Mouse (Mus musculus): ENCODE results near the gene Gm3045. TPM values are rescaled to one million over a fixed set of nuclear protein-coding genes. Genes with fewer than 3 reads are reported as not detected.
A peak's percentile ranks its signal among the peaks of the same experiment; 100 is the strongest.

The Gm3045 gene
- polyA plus RNA-seq, 1 experiment from 2014 or later: not detected

- ChIA-PET POLR2A (no interaction called here), CTCF (no interaction called here)
- in situ Hi-C loops (cut with MboI; ENCODE audit: low pct_unique_long_range_greater_than_20kb): no loop called here
- no peaks in the 10 kb centered on the region for H3K27me3 ChIP-seq
- peak; percentile 62 for ATAC-seq
- no peak for TF ChIP-seq CTCF (IDR thresholded peaks at IDR 0.05)
- peak; percentile 73 for DNase-seq (ENCODE audit: low read depth, low spot score)
These were observed 14.0 kb upstream of the Gm3045 start for GRCm38 (mm10) chr13:56412286-56412873.

GRCm38 (mm10) chr13:56418685-56419483 lies 7.5 kb upstream of the Gm3045 start:
- no peak for DNase-seq (ENCODE audit: low read depth, low spot score)
- CTCF ChIA-PET: interaction anchor here (1.4 to 6.3 kb wide), 2 partner anchors 88 to 139 kb away, joined by 3 to 27 read pairs; no protein-coding TSS in a partner anchor
- in situ Hi-C loops (cut with MboI; ENCODE audit: low pct_unique_long_range_greater_than_20kb): no loop called here
- no peak for TF ChIP-seq CTCF (IDR thresholded peaks at IDR 0.05)
- no peaks in the 10 kb centered on the region for H3K27me3 ChIP-seq
- POLR2A ChIA-PET: no interaction called here
- ATAC-seq: no peak

- ATAC-seq: no peak
- POLR2A ChIA-PET: no interaction called here
- H3K27me3 ChIP-seq: no peaks in the 10 kb centered on the region
- TF ChIP-seq CTCF (IDR thresholded peaks at IDR 0.05): no peak
- in situ Hi-C loops (cut with MboI; ENCODE audit: low pct_unique_long_range_greater_than_20kb): no loop called here
- DNase-seq (ENCODE audit: low read depth, low spot score): no peak
- CTCF ChIA-PET: interaction anchor here (6.3 kb wide), 1 partner anchor 139 kb away, joined by 27 read pairs; no protein-coding TSS in a partner anchor
These were observed 6.9 kb upstream of the Gm3045 start for GRCm38 (mm10) chr13:56419538-56419937.

GRCm38 (mm10) chr13:56422072-56422723 lies 4.2 kb upstream of the Gm3045 start:
- TF ChIP-seq CTCF (IDR thresholded peaks at IDR 0.05): no peak
- POLR2A ChIA-PET: interaction anchor here (0.7 to 1.2 kb wide), 2 partner anchors 76 to 140 kb away, joined by 3 read pairs; no protein-coding TSS in a partner anchor

GRCm38 (mm10) chr13:56425931-56426330 lies 463 bp upstream of the Gm3045 start:
- CTCF ChIA-PET: interaction anchor here (1.9 kb wide), 1 partner anchor 147 kb away, joined by 8 read pairs; no protein-coding TSS in a partner anchor
- no peak for TF ChIP-seq CTCF (IDR thresholded peaks at IDR 0.05)
- no peaks in the 10 kb centered on the region for H3K27me3 ChIP-seq
- in situ Hi-C loops (cut with MboI; ENCODE audit: low pct_unique_long_range_greater_than_20kb): loop anchor here (5.0 kb wide), 2 partner anchors 144 to 224 kb away; no protein-coding TSS in a partner anchor
- POLR2A ChIA-PET: no interaction called here
- DNase-seq (ENCODE audit: low read depth, low spot score): no peak
- ATAC-seq: no peak

More at GRCm38 (mm10) chr13:56422072-56422723, 4.2 kb upstream of the Gm3045 start:
- ATAC-seq (peak; percentile 35), DNase-seq (ENCODE audit: low read depth, low spot score) (no peak)
- CTCF ChIA-PET: interaction anchor here (0.9 to 4.3 kb wide), 7 partner anchors 8 to 143 kb away, joined by 3 to 22 read pairs (median 3); no protein-coding TSS in a partner anchor
- no peaks in the 10 kb centered on the region for H3K27me3 ChIP-seq
- in situ Hi-C loops (cut with MboI; ENCODE audit: low pct_unique_long_range_greater_than_20kb): no loop called here

GRCm38 (mm10) chr13:56428724-56429500 lies 2.5 kb downstream of the Gm3045 start:
- no peaks in the 10 kb centered on the region for H3K27me3 ChIP-seq

GRCm38 (mm10) chr13:56432496-56432895 lies 6.1 kb downstream of the Gm3045 start:
- POLR2A ChIA-PET: no interaction called here
- in situ Hi-C loops (cut with MboI; ENCODE audit: low pct_unique_long_range_greater_than_20kb): no loop called here
- no peaks in the 10 kb centered on the region for H3K27me3 ChIP-seq
- DNase-seq (ENCODE audit: low read depth, low spot score) (no peak), ATAC-seq (no peak)
- CTCF ChIA-PET: interaction anchor here (1.1 kb wide), 1 partner anchor 24 kb away, joined by 5 read pairs; no protein-coding TSS in a partner anchor
- TF ChIP-seq CTCF (IDR thresholded peaks at IDR 0.05): no peak

More at GRCm38 (mm10) chr13:56428724-56429500, 2.5 kb downstream of the Gm3045 start:
- no peak for TF ChIP-seq CTCF (IDR thresholded peaks at IDR 0.05)
- ChIA-PET POLR2A (no interaction called here), CTCF (interaction anchor here (1.0 to 2.1 kb wide), 6 partner anchors 99 to 231 kb away, joined by 3 to 12 read pairs (median 6); no protein-coding TSS in a partner anchor)
- in situ Hi-C loops (cut with MboI; ENCODE audit: low pct_unique_long_range_greater_than_20kb): loop anchor here (5.0 kb wide), 2 partner anchors 147 to 227 kb away; no protein-coding TSS in a partner anchor
- ATAC-seq (peak; percentile 66), DNase-seq (ENCODE audit: low read depth, low spot score) (no peak)

- ChIA-PET POLR2A (no interaction called here), CTCF (interaction anchor here (1.0 to 1.5 kb wide), 4 partner anchors 25 to 160 kb away, joined by 3 to 5 read pairs (median 3); no protein-coding TSS in a partner anchor)
- no peak for TF ChIP-seq CTCF (IDR thresholded peaks at IDR 0.05)
- no peak for ATAC-seq
- no peak for DNase-seq (ENCODE audit: low read depth, low spot score)
- H3K27me3 ChIP-seq: no peaks in the 10 kb centered on the region
- in situ Hi-C loops (cut with MboI; ENCODE audit: low pct_unique_long_range_greater_than_20kb): no loop called here
These were observed 7.1 kb downstream of the Gm3045 start for GRCm38 (mm10) chr13:56433466-56433865.

GRCm38 (mm10) chr13:56434311-56434751 lies 7.9 kb downstream of the Gm3045 start:
- no peak for TF ChIP-seq CTCF (IDR thresholded peaks at IDR 0.05)
- no peak for DNase-seq (ENCODE audit: low read depth, low spot score)

More at GRCm38 (mm10) chr13:56434311-56434751, 7.9 kb downstream of the Gm3045 start:
- CTCF ChIA-PET: interaction anchor here (1.0 to 1.5 kb wide), 2 partner anchors 27 to 160 kb away, joined by 3 read pairs; no protein-coding TSS in a partner anchor
- H3K27me3 ChIP-seq: no peaks in the 10 kb centered on the region
- POLR2A ChIA-PET: interaction anchor here (0.6 kb wide), 1 partner anchor 28 kb away, joined by 4 read pairs; no protein-coding TSS in a partner anchor
- ATAC-seq: peak; percentile 56
- in situ Hi-C loops (cut with MboI; ENCODE audit: low pct_unique_long_range_greater_than_20kb): no loop called here
